Mouse (Mus musculus) lung, postnatal 0 days (tissue): Measurements from ENCODE around the gene Stk19.

Experiments used
- CTCF ChIP-seq: IDR thresholded peaks from 2 replicates; pipeline ENCODE4 v1.5.1; 2016; ENCODE audit warnings: antibody characterized with exemption, mild to moderate bottlenecking
- EP300 ChIP-seq: IDR thresholded peaks from 2 replicates; pipeline ENCODE4 v1.6.1; 2016; ENCODE audit warnings: antibody characterized with exemption, mild to moderate bottlenecking, control low read depth

DNA sequence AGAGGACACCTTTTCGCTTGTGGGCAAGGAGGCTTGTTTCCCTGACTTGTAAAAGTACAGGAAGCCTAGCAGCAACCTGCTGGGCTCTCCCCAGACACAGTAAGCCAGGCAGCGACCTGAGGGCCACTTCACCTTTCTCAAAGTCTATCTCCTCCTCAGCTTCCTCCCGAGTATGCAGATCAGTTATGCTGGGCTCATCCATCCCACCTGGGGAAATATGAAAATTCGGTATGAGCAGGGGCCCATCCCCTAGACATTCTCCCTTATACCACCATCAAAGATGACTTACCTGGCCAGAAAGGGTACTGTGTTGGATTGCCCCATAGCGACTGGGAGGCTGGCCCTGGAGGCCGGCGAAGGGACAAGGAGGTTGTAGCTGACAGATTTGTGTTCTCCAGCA, 10.9 kb upstream of the Stk19 start:
- no peak for TF ChIP-seq CTCF
- TF ChIP-seq EP300, result no peak
